Comparison of ENCODE assay signal across 9 mouse cellular contexts in the genomic region with DNA sequence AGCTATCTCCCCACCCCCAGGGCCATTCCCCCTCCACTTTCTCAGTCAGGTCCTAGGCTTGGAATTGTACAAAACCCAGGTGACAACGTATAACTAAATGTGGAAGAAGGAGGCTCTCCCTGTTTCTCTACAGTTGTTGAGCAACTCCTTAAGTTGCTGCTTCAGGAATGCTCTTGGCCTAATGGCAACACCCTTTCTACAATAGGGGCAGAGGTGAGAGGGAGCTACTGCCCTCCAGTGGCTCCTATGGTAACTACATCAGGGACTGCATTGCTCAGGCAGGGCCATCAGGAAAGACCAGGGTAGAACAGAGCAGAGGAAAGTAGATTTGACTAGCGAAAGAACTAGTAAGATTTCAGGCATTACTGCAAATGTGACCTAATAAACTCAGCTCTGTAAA. TPM values are rescaled to one million over a fixed set of nuclear protein-coding genes. Genes with fewer than 3 reads are reported as not detected.
DNase-seq lines count a peak whose midpoint lies in the region; ATAC-seq and TF ChIP-seq lines count a peak whose summit lies in the region.
"Had no signal": no experiment of that assay in that cellular context is flagged by ENCODE, and none has a peak within 500 bp of the region (broad histone marks: within the 10 kb centered on the region; RNA-seq: fewer than 3 reads in every experiment).

No protein-coding gene starts in this region.

- no peak overlapping the region for H3K27ac ChIP-seq in forebrain, postnatal 0 days (ENCODE audit: low read depth, low read length)
- H3K27ac ChIP-seq in forebrain, embryonic 13.5 days = no peak overlapping the region
- H3K27ac ChIP-seq: macrophage had no signal

- no peak overlapping the region for H3K4me3 ChIP-seq in forebrain, postnatal 0 days (ENCODE audit: low read depth, low read length)
- no peak overlapping the region for H3K4me3 ChIP-seq in forebrain, embryonic 13.5 days

- no peaks in the 10 kb centered on the region for H3K36me3 ChIP-seq in forebrain, postnatal 0 days (ENCODE audit: insufficient read depth)
- H3K36me3 ChIP-seq in forebrain, embryonic 13.5 days (ENCODE audit: poor library complexity, severe bottlenecking) = no peaks in the 10 kb centered on the region

- no peaks in the 10 kb centered on the region for H3K9me3 ChIP-seq in forebrain, postnatal 0 days (ENCODE audit: low read length)
- no peaks in the 10 kb centered on the region for H3K9me3 ChIP-seq in forebrain, embryonic 13.5 days (replicated peaks)

- peak; percentile 51 for TF ChIP-seq CTCF in forebrain, postnatal 0 days (IDR thresholded peaks at IDR 0.05; ENCODE audit: low read depth)

- no peak overlapping the region for H3K4me2 ChIP-seq in forebrain, postnatal 0 days (ENCODE audit: low read depth)
- no peak overlapping the region for H3K4me2 ChIP-seq in forebrain, embryonic 13.5 days

- H3K27me3 ChIP-seq in forebrain, postnatal 0 days (ENCODE audit: insufficient read depth, low read length) = no peaks in the 10 kb centered on the region
- H3K27me3 ChIP-seq in forebrain, embryonic 13.5 days = no peaks in the 10 kb centered on the region

- no peak for ATAC-seq in forebrain, postnatal 0 days
- no peak for ATAC-seq in forebrain, embryonic 13.5 days
- peak; percentile 97 for ATAC-seq in megakaryocyte, adult 5-6 weeks (ENCODE audit: poor library complexity, severe bottlenecking)

- H3K9ac ChIP-seq in forebrain, postnatal 0 days = no peak overlapping the region
- no peak overlapping the region for H3K9ac ChIP-seq in forebrain, embryonic 13.5 days

- 52% methylated on average over 2 of the region's 2 CpGs for WGBS in forebrain, postnatal 0 days
- WGBS in forebrain, embryonic 13.5 days = 42% methylated on average over 2 of the region's 2 CpGs

- H3K4me1 ChIP-seq in forebrain, postnatal 0 days (ENCODE audit: insufficient read depth) = 0 out of 2 replicates have a peak, but pooled peaks cover 3% of the 10 kb centered on the region
- peaks cover 24% of the 10 kb centered on the region for H3K4me1 ChIP-seq in forebrain, embryonic 13.5 days

- DNase-seq in forebrain, postnatal 0 days = no peak
- peak; percentile 89 for DNase-seq in R1 (ENCODE audit: low read depth, low spot score)
- peak; percentile 76 to 78 for DNase-seq in cerebellum, postnatal 10 days
- peak; percentile 85 for DNase-seq in heart, adult 8-10 months (ENCODE audit: low spot score)
- peak; percentile 88 to 90 for DNase-seq in kidney, postnatal 4 days
- peak; percentile 85 for DNase-seq in testis, postnatal 10 days (ENCODE audit: low spot score)

RNA-seq across cellular contexts. Expression of gene Dhx40, which starts 28.8 kb away (rescaled TPM):
- 28.0 and 31.6 TPM in 2 replicates for total RNA-seq in forebrain, postnatal 0 days (2014; rRNA removed)
- 13.6 and 18.3 TPM in 2 replicates for polyA plus RNA-seq in forebrain, postnatal 0 days (2015; fragmentation: Nextera tagmentation; extraction: Ambion mirVana)
- 38.3 and 41.7 TPM in 2 replicates for polyA plus RNA-seq in forebrain, embryonic 13.5 days (2015; fragmentation: Nextera tagmentation; extraction: Ambion mirVana)
- 10 to 100 TPM; 16.0 to 20.9 (median 17.3) TPM for total RNA-seq in heart, adult 8-10 months (2022)
- 36.4 and 38.1 TPM in 2 replicates for total RNA-seq in megakaryocyte, adult 5-6 weeks (2015)
- 42.5 and 42.8 TPM in 2 replicates for total RNA-seq in megakaryocyte, adult 5-6 weeks (2017)
